Mouse (Mus musculus) olfactory bulb, adult 2 months (tissue): ENCODE data around the gene Sstr2.

Experiments
- CTCF ChIP-seq: fragments of 200-500 bp; IDR thresholded peaks from 2 replicates; pipeline ENCODE4 v1.5.1; 2012; ENCODE audit warnings: low read depth, mild to moderate bottlenecking, low read length, moderate library complexity; ENCODE audit not compliant: insufficient read depth
- POLR2A ChIP-seq: fragments of 200-500 bp; IDR thresholded peaks from 2 replicates; pipeline ENCODE4 v1.6.1; 2012; ENCODE audit warnings: mild to moderate bottlenecking, low read depth, low read length, moderate library complexity; ENCODE audit not compliant: insufficient read depth

DNA sequence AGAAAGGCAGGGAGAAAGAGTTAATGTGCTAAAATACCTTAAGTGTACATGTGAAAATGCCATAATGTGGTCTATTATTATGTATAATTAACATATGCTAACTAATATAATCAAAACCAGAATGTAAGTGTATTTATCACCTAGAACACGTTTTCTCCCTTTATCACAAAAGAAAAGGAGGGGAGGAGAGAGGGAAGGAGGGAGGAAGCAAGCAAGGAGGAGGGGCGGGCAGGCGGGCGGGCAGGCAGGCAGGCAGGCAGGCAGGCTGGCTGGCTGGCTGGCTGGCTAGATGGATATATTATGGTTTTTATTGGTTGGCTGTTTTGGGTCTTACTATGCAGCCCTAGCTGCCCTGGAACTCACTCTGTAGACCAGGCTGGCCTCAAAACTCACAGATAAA lies 50.6 kb downstream of the Sstr2 start:
- TF ChIP-seq POLR2A (no peak), CTCF (no peak)
